Mouse (Mus musculus): ENCODE data around the gene Olfr319. TPM values are rescaled to one million over a fixed set of nuclear protein-coding genes. Genes with fewer than 3 reads are reported as not detected.

Gene Olfr319
- not detected in 2 replicates for polyA plus RNA-seq (2015; fragmentation: Nextera tagmentation; extraction: Ambion mirVana)

DNA sequence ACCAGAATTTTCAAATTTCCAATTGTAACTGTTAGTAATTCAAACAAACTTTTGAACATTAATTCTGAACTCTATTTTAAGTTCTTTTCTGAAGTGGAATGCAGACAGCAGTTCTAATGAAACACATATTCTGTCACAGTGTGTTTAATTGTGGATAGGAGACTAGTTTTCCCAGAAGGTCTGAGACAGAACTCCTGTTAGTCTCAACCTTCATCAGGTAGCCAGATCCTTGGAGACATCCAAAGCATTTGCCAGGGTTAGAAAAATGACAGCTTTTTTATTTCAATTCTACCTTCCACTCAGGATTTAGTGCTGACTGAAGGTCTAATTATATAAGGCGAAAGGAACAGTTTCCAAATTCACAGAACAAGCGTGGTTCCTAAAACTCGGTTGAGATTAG lies at the start of gene Olfr319:
Gene Olfr319 (plus strand): TSS at position 301 of the 400 bp plus-strand sequence.
- H3K36me3 ChIP-seq (ENCODE audit: control insufficient read depth, insufficient read depth, low read length) = no peaks in the 10 kb centered on the region
- ATAC-seq (ENCODE audit: low FRiP score, low TSS enrichment) = no peak
- 0 out of 2 replicates have a peak, but pooled peaks cover 3% of the 10 kb centered on the region for H3K9me3 ChIP-seq (ENCODE audit: control insufficient read depth, low read length)
- no peak within 1 kb of the TSS for H3K27ac ChIP-seq (replicated peaks)
- no peak for DNase-seq (ENCODE audit: low spot score)
- no peaks in the 10 kb centered on the region for H3K27me3 ChIP-seq (ENCODE audit: control insufficient read depth, insufficient read depth, low read length)
- no peak within 1 kb of the TSS for H3K9ac ChIP-seq (ENCODE audit: low read length)
- no peak within 1 kb of the TSS for H3K4me2 ChIP-seq (replicated peaks; ENCODE audit: low read depth)
- TF ChIP-seq EP300 (optimal IDR thresholded peaks at IDR 0.05) (no peak), CTCF (IDR thresholded peaks at IDR 0.05; ENCODE audit: low read depth) (no peak)
- H3K4me1 ChIP-seq (replicated peaks; ENCODE audit: control insufficient read depth, insufficient read depth) = no peaks in the 10 kb centered on the region
- no peak within 1 kb of the TSS for H3K4me3 ChIP-seq (ENCODE audit: low read depth, low read length)
- WGBS = 81% methylated on average over 3 of the region's 3 CpGs

DNA sequence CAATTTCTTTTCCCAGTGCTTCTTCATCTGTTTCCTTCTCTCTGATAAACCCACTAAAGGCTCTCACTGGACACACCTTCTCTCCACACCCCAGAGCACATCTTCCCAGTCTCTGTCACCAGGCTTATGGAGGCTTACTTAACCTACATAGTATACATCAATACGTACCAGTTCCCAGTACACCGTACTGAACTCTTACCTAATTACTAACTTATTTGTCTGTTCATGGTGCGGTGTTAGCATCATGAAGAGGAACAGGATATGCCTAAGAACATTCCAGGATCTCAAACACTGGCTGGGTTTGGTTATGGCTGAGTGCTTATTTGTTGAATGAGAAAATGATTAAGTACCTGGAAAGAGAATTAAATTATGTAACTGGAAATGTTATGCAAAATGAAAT lies 43.8 kb upstream of the Olfr319 start:
- TF ChIP-seq EP300 (optimal IDR thresholded peaks at IDR 0.05) = no peak
- no peak for TF ChIP-seq CTCF (IDR thresholded peaks at IDR 0.05; ENCODE audit: low read depth)
- H3K4me2 ChIP-seq (replicated peaks; ENCODE audit: low read depth) = no peak overlapping the region
- H3K27me3 ChIP-seq (ENCODE audit: control insufficient read depth, insufficient read depth, low read length) = no peaks in the 10 kb centered on the region
- H3K4me3 ChIP-seq (ENCODE audit: low read depth, low read length) = no peak overlapping the region
- H3K36me3 ChIP-seq (ENCODE audit: control insufficient read depth, insufficient read depth, low read length) = no peaks in the 10 kb centered on the region
- no peaks in the 10 kb centered on the region for H3K9me3 ChIP-seq (ENCODE audit: control insufficient read depth, low read length)
- DNase-seq (ENCODE audit: low spot score) = no peak
- no peak overlapping the region for H3K9ac ChIP-seq (ENCODE audit: low read length)
- H3K27ac ChIP-seq (replicated peaks) = no peak overlapping the region
- 77% methylated on average over 3 of the region's 3 CpGs for WGBS
- no peak for ATAC-seq (ENCODE audit: low FRiP score, low TSS enrichment)
- no peaks in the 10 kb centered on the region for H3K4me1 ChIP-seq (replicated peaks; ENCODE audit: control insufficient read depth, insufficient read depth)

DNA sequence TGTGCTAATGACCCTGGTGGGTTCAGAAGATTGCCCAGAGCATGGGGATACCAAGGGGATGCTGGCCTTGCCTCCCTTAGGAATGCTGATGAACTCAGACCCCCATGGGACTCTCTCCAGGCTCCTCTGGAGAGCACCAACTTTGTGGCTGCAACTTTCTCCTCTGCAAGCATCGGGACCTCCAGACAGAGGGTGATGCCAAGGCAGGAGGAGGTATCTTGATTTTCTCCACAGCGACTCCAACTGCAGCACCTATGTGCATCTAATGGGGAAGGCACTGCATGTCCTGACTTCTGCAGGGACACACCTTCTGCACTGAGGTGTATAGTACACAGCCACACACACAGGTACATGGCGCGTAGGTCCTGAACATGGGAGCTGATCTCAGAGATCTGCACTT lies 40.4 kb upstream of the Olfr319 start, which contains the start of gene Olfr322:
Gene Olfr322 (plus strand): TSS at position 187 of the 400 bp plus-strand sequence.
- DNase-seq (ENCODE audit: low spot score) = no peak
- no peak within 1 kb of the TSS for H3K4me2 ChIP-seq (replicated peaks; ENCODE audit: low read depth)

DNA sequence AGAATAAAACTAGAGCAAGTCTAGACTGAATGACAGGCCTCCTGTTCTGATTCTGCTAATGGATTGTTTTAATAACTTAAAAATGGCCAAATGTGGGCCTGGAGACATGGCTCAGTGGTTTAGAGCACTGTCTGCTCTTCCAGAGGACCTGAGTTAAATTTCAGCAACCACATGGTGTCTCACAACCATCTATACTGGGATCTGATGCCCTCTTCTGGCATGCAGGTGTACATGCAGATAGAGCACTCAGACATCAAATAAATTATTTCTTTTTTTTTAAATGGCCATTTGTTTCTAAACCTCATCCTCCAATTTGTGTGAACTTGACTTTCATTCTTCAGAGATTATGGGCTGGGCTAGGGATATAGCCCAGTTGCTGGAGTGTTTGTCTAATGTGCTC lies 29.7 kb upstream of the Olfr319 start:
- Histone ChIP-seq H3K27ac (replicated peaks) (no peak overlapping the region), H3K4me2 (replicated peaks; ENCODE audit: low read depth) (no peak overlapping the region), H3K27me3 (ENCODE audit: control insufficient read depth, insufficient read depth, low read length) (no peaks in the 10 kb centered on the region), H3K9ac (ENCODE audit: low read length) (no peak overlapping the region), H3K9me3 (ENCODE audit: control insufficient read depth, low read length) (no peaks in the 10 kb centered on the region), H3K4me3 (ENCODE audit: low read depth, low read length) (no peak overlapping the region), H3K36me3 (ENCODE audit: control insufficient read depth, insufficient read depth, low read length) (no peaks in the 10 kb centered on the region), H3K4me1 (replicated peaks; ENCODE audit: control insufficient read depth, insufficient read depth) (no peaks in the 10 kb centered on the region)
- ATAC-seq (ENCODE audit: low FRiP score, low TSS enrichment) = no peak
- no peak for DNase-seq (ENCODE audit: low spot score)
- TF ChIP-seq EP300 (optimal IDR thresholded peaks at IDR 0.05) (no peak), CTCF (IDR thresholded peaks at IDR 0.05; ENCODE audit: low read depth) (peak; percentile 30)

More for the DNA sequence above, 40.4 kb upstream of the Olfr319 start, which contains the start of gene Olfr322:
- TF ChIP-seq CTCF (IDR thresholded peaks at IDR 0.05; ENCODE audit: low read depth) = no peak
- TF ChIP-seq EP300 (optimal IDR thresholded peaks at IDR 0.05) = no peak
- Histone ChIP-seq H3K27ac (replicated peaks) (no peak within 1 kb of the TSS), H3K4me1 (replicated peaks; ENCODE audit: control insufficient read depth, insufficient read depth) (no peaks in the 10 kb centered on the region), H3K4me3 (ENCODE audit: low read depth, low read length) (no peak within 1 kb of the TSS), H3K9me3 (ENCODE audit: control insufficient read depth, low read length) (no peaks in the 10 kb centered on the region), H3K27me3 (ENCODE audit: control insufficient read depth, insufficient read depth, low read length) (no peaks in the 10 kb centered on the region), H3K9ac (ENCODE audit: low read length) (no peak within 1 kb of the TSS), H3K36me3 (ENCODE audit: control insufficient read depth, insufficient read depth, low read length) (no peaks in the 10 kb centered on the region)
- ATAC-seq (ENCODE audit: low FRiP score, low TSS enrichment) = no peak
- 81% methylated on average over 4 of the region's 4 CpGs for WGBS

DNA sequence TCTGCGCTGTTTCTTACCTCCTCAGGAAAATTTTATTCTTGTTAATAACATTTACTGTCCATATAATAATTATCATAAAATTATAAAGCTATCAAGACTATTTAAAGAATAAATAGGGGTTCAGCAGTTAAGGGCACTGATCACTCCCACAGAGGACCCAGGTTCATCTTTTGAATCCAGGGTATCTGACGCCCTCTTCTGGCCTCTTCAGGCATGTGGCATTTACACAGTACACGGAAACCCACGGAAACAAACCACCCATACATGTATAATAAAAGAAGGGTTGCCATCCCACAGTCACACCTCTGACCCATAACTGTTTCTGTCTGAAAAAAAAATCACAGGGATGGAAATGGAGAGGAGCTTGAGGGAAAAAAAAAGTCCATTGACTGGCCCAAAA lies 27.1 kb upstream of the Olfr319 start:
- 58% methylated on average over 4 of the region's 4 CpGs for WGBS
- ATAC-seq (ENCODE audit: low FRiP score, low TSS enrichment) (no peak), DNase-seq (ENCODE audit: low spot score) (no peak)
- no peaks in the 10 kb centered on the region for H3K9me3 ChIP-seq (ENCODE audit: control insufficient read depth, low read length)
- no peak overlapping the region for H3K4me2 ChIP-seq (replicated peaks; ENCODE audit: low read depth)
- H3K36me3 ChIP-seq (ENCODE audit: control insufficient read depth, insufficient read depth, low read length) = no peaks in the 10 kb centered on the region
- TF ChIP-seq CTCF (IDR thresholded peaks at IDR 0.05; ENCODE audit: low read depth) = peak; percentile 48
- TF ChIP-seq EP300 (optimal IDR thresholded peaks at IDR 0.05) = no peak
- no peak overlapping the region for H3K4me3 ChIP-seq (ENCODE audit: low read depth, low read length)
- no peaks in the 10 kb centered on the region for H3K4me1 ChIP-seq (replicated peaks; ENCODE audit: control insufficient read depth, insufficient read depth)
- H3K27me3 ChIP-seq (ENCODE audit: control insufficient read depth, insufficient read depth, low read length) = no peaks in the 10 kb centered on the region
- H3K9ac ChIP-seq (ENCODE audit: low read length) = no peak overlapping the region
- H3K27ac ChIP-seq (replicated peaks) = no peak overlapping the region

DNA sequence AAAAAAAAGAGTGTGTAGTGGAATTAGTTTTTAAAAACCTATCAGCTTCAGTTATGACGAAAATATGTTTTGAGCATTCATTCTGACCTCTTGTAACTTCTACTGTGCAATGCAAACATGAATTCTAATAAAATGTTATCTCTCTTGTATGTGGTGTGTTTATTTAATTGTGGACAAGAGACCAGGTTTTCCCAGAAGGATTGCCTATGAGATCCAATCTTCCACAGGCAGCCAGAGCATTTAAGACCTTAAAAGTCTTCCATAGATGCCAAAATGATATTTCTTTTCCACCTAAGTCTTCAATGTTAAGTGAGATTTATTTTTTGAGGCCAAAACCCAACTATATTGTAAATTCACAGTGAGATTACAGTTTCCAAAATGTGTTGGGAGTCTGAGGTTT lies 18.2 kb upstream of the Olfr319 start, which contains the start of gene Olfr320:
Gene Olfr320 (plus strand): TSS at position 301 of the 400 bp plus-strand sequence.
- Histone ChIP-seq H3K9me3 (ENCODE audit: control insufficient read depth, low read length) (no peaks in the 10 kb centered on the region), H3K36me3 (ENCODE audit: control insufficient read depth, insufficient read depth, low read length) (no peaks in the 10 kb centered on the region), H3K4me3 (ENCODE audit: low read depth, low read length) (no peak within 1 kb of the TSS), H3K27me3 (ENCODE audit: control insufficient read depth, insufficient read depth, low read length) (no peaks in the 10 kb centered on the region), H3K9ac (ENCODE audit: low read length) (no peak within 1 kb of the TSS), H3K4me1 (replicated peaks; ENCODE audit: control insufficient read depth, insufficient read depth) (no peaks in the 10 kb centered on the region), H3K4me2 (replicated peaks; ENCODE audit: low read depth) (no peak within 1 kb of the TSS), H3K27ac (replicated peaks) (no peak within 1 kb of the TSS)
- no peak for TF ChIP-seq CTCF (IDR thresholded peaks at IDR 0.05; ENCODE audit: low read depth)
- no peak for TF ChIP-seq EP300 (optimal IDR thresholded peaks at IDR 0.05)
- ATAC-seq (ENCODE audit: low FRiP score, low TSS enrichment) (no peak), DNase-seq (ENCODE audit: low spot score) (no peak)
- WGBS = 79% methylated on average over 1 of the region's 1 CpGs

Data from stomach, postnatal 0 days (tissue).